Mouse (Mus musculus) R1 (cell line): ENCODE measurements around the gene Zfp106.

Experiments used
- DNase-seq: peaks from one replicate; pipeline ENCODE4 v3.0.0-alpha.2; 2018; ENCODE audit warnings: low read depth, low spot score

The Zfp106 gene

GRCm38 (mm10) chr2:120476277-120477087 is 87.2 kb downstream of the Zfp106 start:
- peak; percentile 94 for DNase-seq

- no peak for DNase-seq
Observed at GRCm38 (mm10) chr2:120470856-120471255, 92.8 kb downstream of the Zfp106 start.

GRCm38 (mm10) chr2:120469715-120470114 is 93.9 kb downstream of the Zfp106 start:
- no peak for DNase-seq

- DNase-seq: no peak
Observed at GRCm38 (mm10) chr2:120469220-120469619, 94.4 kb downstream of the Zfp106 start.

- no peak for DNase-seq
Observed at GRCm38 (mm10) chr2:120468011-120468410, 95.6 kb downstream of the Zfp106 start.

GRCm38 (mm10) chr2:120465397-120465785 is 98.3 kb downstream of the Zfp106 start:
- DNase-seq: no peak

- no peak for DNase-seq
Observed at GRCm38 (mm10) chr2:120464732-120465396, 98.8 kb downstream of the Zfp106 start.

- DNase-seq: no peak
Observed at GRCm38 (mm10) chr2:120464091-120464490, 99.6 kb downstream of the Zfp106 start.

GRCm38 (mm10) chr2:120463328-120463727 is 100.3 kb downstream of the Zfp106 start:
- DNase-seq: no peak

- DNase-seq: no peak
Observed at GRCm38 (mm10) chr2:120460216-120460615, 103.4 kb downstream of the Zfp106 start.
